Mouse (Mus musculus): ENCODE data around the gene Fam198a.

DNA sequence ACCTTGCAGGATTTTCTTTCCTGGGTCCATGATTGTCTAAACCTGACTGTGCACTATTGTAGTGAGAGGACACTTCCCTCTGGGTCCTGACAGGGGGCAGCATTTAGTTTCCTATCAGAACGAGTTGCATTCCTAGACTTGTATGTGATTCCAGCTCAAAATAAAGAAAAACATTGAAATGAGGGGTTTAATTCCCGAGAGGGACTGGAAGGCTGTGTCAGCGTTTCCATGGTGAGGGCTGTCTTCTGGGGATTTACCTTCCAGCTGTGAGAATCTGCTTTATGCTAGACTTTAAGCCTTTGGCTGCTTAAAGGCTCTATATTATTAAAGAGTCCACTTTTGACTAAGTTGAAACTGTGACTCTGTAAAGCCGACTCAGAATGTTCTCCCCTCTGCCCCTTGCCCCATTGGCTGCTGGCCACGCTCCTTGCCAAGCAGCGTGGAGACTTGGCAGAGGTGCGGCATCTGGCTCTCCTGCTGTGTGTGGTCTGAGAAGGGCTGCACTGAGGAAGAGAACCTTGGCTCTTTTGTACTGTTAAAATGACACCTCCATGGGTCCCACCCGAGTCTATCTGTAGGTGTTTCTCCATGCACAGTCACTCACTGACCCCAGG, 68.1 kb downstream of the Fam198a start:
- TF ChIP-seq CTCF (IDR thresholded peaks at IDR 0.05; ENCODE audit: insufficient read depth, low read depth, low read length) (no peak), POLR2A (IDR thresholded peaks at IDR 0.05; ENCODE audit: insufficient read depth, low read depth, low read length) (no peak)

Measured in olfactory bulb, adult 2 months (tissue).